Mouse (Mus musculus): ENCODE data around the gene Lin54.
A peak's percentile ranks its signal among the peaks of the same experiment; 100 is the strongest.
"Not testable (repeated sequence)": the region's sequence is repeated elsewhere in the genome, so short reads cannot be mapped to it uniquely, and the experiment has no call there.

Lin54 gene

DNA sequence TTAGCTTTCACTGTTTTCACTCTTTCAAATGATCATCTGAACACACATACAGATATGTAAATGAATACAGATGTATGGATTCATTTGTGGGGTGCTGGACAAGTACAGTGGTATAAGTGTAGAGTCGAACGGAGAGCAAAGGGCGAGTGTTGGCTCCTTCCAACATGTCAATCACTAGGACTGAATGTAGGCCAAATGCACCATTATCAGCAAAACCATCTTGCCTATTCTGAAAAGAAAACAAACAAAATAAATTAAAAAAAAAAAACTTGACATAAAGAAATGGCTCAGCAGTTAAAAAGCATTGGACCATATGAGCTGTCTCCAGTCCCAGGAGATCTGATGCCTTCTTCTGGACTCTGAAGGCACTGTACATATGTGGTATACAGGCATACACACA, 12.2 kb downstream of the Lin54 start:
- no peak for DNase-seq (ENCODE audit: low spot score)

DNA sequence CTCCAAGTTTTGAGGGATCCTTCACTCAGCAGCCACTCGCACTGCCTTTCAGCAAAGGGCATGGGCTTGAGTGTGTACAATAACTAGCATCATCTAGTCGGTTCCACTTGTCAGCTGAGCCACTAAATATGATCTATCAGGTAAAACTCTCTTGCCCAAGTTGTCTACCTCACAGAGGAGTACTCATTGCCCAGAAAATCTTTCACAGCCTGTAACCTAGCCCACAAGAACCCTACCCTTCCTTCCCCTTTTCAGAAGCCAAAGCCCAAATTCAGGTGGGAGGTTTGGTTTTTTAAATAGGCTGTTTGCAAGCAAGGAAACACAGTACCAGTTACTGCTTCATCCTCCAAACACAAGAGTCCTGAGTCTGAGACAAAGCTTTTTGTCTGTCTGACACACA, 13.3 kb downstream of the Lin54 start:
- DNase-seq (ENCODE audit: low spot score), result no peak

DNA sequence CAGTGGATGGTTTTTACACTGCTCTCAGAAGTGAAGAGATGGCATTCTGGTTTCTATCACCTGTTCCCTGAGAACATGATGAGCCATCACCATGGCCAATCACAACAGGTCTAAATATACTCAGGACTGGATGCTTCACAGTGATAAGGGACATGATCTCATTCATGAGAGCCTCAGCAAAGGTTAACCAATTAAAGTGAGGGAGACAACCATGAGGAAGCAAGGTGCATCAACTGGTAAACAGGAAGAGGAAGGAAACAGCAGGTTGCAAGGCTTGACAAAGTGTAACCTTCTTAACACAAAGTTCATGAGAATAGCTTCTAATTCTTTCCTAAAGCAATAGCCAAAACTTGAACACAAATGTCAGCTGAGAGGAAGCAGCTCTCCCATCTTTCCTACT, 16.9 kb downstream of the Lin54 start:
- DNase-seq (ENCODE audit: low spot score), result no peak

DNA sequence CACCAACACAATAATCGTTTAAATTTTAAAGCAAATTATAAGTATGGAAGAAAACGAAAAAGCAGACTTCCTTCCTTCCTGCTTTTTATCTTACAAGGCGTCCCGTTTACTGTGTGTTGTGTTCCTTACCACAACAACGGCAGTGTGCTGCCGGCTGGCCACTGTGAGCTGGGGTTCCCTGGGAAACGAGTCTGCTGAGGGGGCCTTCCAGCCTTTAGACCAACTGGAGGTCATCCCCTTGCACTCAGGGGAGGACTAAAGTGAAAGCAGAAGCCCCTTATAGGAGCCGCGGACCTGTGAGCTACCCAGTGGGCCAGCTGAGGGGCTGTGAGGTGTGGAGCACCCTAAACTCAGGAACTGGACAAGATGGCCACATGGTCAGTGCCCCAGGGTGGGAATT, 22.8 kb downstream of the Lin54 start:
- DNase-seq (ENCODE audit: low spot score), result no peak

DNA sequence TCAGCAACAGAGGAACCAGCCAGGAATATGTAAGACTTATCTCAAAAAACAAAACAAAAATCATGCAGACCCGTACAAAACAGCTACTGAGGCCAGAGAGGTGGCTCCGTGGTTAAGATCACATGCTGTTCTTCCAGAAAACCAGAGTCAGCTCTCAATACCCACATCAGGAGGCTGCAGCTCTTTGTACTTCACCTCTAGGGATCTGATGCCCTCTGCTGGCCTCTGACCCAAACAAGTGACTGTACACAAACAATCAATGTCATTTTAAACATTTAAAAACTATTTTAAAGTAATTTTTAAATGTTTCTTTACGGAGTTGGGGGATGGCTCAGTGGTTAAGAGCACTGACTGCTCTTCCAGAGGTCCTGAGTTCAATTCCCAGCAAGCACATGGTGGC, 24.1 kb downstream of the Lin54 start:
- DNase-seq (ENCODE audit: low spot score), result no peak

DNA sequence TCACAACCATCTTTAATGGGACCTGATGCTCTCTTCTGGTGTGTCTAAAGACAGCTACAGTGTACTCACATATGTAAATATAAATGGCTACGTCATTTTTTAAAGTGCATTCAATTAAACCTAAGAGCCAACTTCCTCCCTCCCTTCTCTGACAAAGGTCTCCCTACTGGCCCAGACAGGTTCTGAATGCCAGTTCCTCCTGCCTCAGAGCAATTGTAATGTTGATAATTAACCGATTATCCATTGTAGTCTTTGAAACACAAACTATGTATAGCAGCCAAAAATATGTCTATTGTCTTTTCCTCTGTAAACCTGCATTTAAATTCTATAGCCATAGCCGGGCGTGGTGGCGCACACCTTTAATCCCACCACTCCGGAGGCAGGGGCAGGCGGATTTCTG, 33.1 kb downstream of the Lin54 start:
- no peak for DNase-seq (ENCODE audit: low spot score)

DNA sequence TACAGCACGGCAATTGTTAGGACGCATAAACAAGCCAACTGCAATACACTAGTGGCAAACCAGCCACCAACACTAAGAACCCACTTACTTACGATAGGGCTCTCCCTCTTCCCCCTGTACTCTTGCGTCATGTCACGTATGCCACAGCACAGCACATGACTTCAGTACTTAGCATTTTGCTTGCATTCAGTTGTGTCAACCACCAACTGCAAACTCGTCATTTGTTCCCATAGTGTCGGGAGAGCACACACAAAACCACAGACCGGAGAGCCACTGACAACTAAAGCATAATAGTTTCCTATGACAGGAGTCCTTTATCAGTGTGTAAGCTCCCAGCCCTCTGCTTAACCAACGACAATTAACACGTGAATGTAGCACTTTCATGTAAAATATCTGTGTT, 33.8 kb downstream of the Lin54 start:
- DNase-seq (ENCODE audit: low spot score), result no peak

DNA sequence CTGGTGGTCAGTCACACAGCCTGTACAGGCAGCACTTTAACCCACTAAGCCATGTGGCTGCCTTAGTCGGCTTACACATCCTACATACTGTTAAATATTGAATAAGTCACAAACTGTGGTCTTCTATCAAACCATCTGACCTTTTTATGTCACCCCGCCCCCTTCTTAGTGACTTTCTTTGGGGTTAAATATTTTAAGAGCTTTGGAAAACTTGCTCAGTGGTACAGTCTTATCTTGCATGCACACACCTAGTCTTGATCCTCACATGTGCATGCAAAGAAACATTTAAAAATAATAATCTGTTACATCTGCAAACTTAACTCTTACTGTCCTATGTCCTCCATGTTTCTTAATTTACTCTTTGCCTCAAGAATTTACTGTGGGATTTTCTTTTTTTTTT, 38.1 kb downstream of the Lin54 start:
- no peak for DNase-seq (ENCODE audit: low spot score)

DNA sequence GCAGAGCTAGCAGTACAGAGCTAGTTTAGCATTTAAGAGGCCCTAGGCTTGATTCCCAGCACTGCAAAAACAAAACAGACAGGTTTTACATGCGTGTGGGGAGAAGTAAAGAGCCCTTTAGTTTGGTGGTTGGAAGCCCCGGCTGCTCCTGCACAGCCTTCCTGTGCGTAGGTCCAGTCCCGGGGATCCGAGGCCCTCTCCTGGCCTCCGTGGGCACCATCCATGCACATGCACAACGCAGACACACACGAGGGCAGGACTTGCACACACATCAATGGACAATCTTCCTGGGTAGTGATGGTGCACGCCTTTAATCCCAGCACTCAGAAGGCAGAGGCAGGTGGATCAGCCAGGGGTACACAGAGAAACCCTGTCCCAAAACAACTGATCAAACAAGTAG, 38.9 kb downstream of the Lin54 start:
- no peak for DNase-seq (ENCODE audit: low spot score)

DNA sequence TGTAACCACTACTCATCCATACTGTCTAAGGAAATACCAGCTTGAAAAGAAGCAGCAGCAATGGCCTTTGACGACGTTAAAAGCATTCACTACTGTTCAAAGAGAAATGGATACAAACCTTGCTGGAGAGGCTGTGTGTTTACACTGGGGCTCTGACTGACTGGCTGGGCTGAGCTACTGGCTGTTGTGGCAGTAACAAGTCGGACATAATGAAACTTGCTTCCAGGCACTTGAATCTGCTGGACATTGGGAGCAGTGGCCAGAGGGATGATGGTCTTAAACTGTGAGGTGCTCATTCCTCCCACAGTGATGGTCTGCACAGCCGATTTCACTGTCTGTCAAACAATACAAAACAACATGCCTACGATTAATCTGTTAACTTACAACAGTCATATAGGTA, 41.0 kb downstream of the Lin54 start:
- no peak for DNase-seq (ENCODE audit: low spot score)

DNA sequence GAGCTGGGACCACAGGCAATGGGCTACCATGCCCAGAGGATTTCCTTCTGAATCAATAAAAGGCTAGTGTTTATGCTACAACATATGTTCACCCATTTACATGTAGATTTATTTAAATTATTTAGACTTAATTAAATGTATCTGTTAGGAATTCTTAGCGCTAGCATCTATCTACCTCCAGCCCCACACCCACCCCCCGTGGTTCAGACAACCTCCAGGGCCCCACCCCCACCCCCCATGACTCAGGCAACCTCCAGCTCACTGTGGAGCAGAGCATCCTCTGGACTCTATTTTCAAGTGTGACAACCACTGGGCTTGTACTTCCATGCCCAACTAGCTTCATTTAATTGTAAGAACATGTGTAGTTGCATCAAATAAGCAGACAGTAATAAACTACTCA, 48.6 kb downstream of the Lin54 start:
- DNase-seq (ENCODE audit: low spot score), result no peak

DNA sequence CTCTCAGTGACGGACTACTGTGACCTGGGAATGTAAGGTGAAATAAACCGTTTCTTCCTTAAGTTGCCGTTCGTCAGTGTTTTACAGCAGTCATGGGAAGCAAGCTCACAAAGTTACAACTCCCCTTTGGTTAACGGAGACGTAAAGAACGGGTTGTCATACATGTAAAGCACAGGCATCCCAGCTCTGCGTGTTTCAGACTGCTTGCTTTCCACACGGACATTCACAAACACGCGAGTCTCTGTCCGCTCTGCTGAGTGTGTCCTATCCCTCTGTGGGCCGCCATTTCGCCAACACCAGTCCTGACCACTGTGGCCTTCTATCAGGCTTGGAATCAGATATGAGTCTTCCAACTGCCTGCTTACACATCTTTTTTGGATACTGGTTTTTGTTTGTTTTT, 61.6 kb downstream of the Lin54 start:
- no peak for DNase-seq (ENCODE audit: low spot score)

DNA sequence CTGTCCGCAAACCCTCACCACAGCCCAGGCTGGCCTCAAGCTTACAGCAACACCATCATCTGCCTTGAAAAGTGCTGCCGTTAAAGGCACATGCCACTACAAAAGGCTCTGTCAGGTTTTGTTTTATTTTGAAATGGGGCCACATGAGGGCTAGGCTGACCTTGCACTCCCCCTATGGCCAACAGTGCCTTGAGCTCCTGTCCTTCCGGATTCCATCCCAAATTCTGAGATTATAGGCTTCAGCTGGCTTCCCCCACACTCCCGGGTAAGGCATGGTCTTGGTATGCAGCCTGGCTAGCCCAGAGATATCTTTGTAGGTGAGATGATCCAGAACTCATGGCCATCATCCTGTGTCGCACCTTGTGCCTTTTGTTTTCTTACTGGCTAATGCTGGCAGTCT, 62.5 kb downstream of the Lin54 start:
- DNase-seq (ENCODE audit: low spot score), result no peak

DNA sequence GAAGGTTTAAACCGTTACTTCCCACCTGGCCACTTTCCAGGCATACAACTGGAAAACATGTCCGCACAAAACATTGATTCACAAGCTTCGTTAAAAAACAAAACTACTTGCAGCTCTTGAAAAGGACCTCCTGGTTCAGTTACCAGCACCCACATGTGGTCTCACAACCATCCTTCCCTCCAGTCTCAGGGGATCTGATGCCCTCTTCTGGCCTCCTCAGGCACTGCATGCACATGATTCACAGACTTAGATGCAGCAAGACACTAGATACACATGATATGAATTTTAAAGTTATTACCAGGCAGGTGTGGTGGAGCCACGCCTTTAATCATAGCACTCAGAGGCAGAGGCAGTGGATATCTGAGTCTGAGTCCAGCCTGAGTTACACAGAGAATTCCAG, 63.4 kb downstream of the Lin54 start:
- DNase-seq (ENCODE audit: low spot score), result no peak

DNA sequence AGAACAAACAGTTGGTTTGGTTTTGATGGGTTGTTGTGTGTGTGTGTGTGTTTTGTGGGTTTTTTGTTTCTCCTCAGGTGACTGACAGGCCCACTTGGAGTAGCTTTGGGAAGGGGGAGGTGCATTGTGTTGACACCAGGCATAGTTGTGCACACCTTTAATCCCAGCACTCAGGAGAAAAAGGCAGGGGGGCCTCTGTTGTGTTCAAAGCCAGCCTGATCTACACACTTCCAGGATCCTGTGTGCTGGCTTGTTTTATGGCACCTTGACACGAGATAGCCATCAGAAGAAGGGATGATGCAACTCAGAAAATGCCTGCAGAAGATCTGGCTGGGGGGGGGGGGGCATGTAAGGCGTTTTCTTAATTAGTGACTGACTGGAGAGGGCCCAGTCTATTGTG, 69.5 kb downstream of the Lin54 start:
- DNase-seq (ENCODE audit: low spot score), result no peak

DNA sequence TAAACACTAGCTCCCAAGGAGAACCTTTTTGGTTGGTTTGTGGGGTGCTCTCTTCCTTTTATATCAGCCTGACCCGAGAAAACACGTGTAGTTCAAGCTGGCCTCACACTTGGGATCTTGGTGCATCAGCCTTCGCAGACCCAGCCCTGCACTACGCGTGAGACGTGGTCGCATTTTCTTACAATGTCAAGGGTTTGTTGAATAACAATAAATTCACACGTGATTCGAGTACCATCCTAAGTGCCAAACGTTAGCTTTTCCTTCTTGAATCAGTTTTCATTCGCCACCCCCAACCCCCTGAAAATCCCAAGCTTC, 70.4 kb downstream of the Lin54 start:
- no peak for DNase-seq (ENCODE audit: low spot score)

DNA sequence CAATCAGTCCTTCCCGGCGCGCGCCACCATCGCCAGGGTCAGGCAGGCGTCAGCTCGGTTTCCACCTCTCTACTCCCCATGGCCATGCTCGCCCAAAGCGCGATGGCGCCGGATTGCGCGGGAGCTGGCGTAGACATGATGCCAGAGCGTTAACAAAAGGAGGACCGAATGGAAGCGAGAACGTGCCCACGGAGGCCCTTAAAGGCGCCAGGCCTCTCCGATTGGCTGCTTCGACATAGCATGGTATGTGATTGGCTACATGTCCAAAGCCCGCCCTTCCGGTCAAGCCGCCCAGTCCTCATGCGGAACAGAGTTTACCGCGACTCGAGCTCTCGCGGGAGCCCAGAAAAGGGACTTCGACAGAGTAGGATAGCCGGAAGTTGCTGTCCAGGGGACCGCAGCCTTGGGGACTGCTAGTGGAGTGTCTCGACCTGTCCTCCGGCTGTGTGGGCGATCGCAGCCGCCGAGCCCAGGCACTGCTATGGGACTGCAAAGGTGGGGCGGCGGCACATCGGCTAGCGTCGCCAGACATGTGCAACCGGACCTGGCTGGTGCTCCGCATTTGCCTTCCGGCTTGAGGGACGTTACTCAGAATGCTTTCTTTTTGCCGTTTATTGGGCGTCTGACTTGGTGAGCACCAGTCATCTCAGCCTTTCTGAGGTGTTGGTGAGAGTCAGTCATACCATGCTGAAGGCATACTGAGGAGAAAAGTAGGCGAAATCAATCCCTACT, 70.9 kb downstream of the Lin54 start:
- peak; percentile 96 for DNase-seq (ENCODE audit: low spot score)

DNA sequence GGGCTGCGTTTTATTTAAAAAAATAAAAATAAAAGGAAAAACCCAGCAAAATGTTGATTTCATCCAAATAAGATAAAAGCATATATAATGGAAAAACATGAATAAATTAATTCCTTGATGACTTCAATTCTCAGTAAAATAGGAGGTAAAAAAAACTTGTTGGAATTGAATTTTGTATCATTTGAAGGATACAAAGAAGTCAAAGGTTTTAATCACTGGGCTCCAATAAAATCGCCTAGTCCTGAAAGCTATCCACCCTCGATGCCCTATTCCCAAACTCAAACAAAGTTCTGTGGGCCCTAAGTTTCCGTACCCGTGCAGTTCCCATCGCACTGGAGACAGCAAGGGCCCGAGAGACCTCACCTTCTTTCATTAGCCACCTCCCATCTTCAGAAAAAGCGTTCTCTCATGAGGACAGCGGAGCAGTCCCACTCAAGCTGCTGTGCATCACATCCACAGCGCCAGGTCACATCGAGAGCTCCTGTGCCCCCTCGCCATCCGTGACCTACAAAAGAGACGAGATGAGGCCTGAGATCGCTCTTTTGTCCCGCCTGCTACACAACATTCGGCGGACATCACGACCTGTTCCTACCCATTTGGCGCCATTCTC, 71.6 kb downstream of the Lin54 start:
- no peak for DNase-seq (ENCODE audit: low spot score)

DNA sequence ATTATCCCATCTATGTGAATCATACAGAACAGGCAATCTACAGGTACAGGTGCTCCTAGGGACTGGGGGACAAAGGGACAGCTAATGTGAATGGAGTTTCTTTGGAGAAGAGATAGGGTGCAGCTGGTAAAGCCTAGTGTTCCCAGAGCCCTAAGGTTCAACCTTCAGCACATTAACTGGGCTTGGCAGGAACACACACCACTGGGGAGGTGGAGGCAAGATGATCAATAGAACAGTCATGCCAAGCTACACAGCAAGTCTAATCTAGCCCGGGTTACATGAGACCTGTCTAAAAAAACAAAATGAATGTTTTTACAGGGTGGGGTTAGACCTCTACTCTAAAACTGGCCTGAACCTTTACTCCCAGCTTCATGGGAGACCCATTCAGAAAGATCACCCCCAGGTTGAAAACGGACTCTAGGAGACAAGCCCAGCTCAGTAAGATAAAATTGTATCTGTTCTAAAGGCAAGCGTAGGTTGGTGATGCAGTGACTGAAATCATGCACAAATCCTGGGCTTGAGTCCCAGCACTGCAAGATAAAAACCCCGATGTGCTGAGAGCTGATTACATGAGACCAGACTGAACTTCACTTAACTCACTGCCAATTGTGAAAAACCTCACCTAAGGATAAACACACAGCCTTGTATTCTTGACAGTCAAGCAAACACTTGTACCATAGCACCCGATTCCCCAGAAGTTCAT, 72.3 kb downstream of the Lin54 start:
- DNase-seq (ENCODE audit: low spot score), result no peak

DNA sequence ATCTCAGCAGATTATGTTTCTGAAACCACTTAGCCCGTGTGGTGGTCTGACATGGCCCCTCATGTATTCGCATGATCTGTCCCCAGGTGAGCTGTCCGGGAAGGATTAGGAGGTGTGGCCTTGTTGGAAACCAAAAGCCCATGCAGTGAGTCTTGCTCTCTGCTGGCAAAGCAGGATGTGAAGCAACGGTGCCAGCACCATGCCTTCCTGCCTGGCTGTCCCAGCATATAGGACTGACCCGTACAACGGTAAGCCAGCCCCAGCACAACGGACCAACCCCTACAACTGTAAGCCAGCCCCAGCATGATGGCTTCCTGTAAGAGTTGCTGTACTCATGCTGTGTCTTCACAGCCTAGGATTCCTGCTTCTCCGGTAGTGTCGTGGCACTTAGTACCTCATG, 73.2 kb downstream of the Lin54 start:
- no peak for DNase-seq (ENCODE audit: low spot score)

DNA sequence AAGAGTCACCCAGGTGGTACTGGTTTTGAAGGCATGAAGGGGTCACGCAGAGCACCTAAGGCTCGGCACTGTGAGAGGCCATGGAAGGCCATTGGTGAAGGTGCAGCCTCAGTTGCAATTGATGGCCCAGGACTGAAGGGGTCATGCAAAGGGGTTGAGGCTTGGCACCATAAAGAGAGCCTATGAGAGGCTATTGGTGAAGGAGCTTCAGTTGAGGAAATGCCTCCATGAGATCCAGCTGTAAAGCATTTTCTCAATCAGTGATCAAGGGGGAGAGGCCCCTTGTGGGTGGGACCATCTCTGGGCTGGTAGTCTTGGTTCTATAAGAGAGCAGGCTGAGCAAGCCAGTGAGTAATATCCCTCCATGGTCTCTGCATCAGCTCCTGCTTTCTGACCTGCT, 74.6 kb downstream of the Lin54 start:
- not testable (repeated sequence) for DNase-seq (ENCODE audit: low spot score)

DNA sequence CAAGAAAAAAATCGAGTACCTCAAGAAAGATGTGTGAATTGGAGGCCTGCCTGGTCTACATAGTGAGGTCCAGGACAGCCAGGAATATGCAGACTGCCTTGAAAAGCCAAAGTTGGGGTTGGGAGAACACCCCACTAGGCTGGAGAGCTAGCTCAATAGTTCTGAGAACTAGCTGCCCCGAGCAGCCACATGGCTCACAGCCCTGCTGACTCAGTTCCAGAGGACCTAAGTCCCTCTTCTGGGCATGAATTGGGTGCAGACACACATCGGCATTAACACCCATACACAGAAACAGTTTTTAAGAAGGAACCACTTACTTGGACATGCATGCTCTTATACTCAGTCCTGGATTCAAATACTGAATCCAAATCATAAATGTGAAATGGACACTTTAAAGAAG, 76.2 kb downstream of the Lin54 start:
- DNase-seq (ENCODE audit: low spot score), result no peak

DNA sequence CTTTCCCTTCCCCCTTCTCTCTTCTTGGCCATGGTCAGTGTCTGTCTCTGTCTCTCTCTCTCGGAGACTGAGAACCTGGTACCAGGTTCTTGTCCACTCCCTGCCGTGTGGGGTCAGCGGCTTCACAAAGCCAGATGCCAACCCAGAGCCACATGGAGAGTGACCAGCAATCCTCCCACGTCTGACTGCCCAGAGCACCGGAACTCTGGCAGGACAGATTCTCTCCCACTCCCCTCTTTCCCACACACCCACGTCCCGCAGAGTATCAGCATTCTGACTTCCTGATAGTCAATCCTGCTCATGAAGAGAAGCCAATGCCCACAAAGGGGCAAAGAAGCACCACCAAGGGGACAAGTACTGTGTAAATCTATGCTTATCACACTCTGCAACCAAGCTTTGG, 76.8 kb downstream of the Lin54 start:
- no peak for DNase-seq (ENCODE audit: low spot score)

DNA sequence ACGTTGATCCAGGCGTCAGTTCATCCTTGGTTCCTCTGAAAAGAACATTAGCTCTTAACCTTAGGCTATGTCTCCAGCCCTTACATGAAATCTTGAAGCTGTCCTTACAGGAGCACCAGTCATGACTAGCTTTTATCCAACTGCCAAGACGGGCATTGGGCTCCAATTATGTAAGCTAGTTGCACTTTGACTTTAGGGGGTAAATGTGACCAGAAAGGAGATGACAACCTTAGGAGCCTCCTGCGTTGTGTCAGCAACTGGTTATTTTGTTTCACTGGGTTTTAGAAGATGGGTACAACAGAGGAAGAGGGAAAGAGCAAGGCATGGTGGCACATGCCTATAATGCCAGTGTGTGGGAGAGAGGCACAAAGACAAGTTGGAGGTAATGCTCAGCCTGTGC, 81.6 kb downstream of the Lin54 start:
- DNase-seq (ENCODE audit: low spot score), result no peak
